Mouse (Mus musculus) hindbrain, embryonic 15.5 days (tissue): ENCODE data around the gene 4930435E12Rik. TPM values are rescaled to one million over a fixed set of nuclear protein-coding genes. Genes with fewer than 3 reads are reported as not detected.

ENCODE experiments used
- ATAC-seq: fragments of 200-750 bp; cut with Nextera tagmentation; 2 replicates; pipeline ENCODE4 v1.8.0; 2017; ENCODE audit warnings: low read depth, moderate number of reproducible peaks, moderate TSS enrichment; ENCODE audit not compliant: low FRiP score
- H3K27ac ChIP-seq: fragments of 300-500 bp; sonication (generic); replicated peaks from 2 replicates; pipeline ENCODE4 v1.5.1; 2015; ENCODE audit warnings: mild to moderate bottlenecking, inconsistent platforms
- H3K27me3 ChIP-seq: fragments of 300-500 bp; sonication (generic); 2 replicates; pipeline ENCODE4 v1.6.1; 2015; ENCODE audit warnings: control low read depth, inconsistent platforms
- H3K36me3 ChIP-seq: fragments of 300-500 bp; sonication (generic); 2 replicates; pipeline ENCODE4 v1.6.1; 2015; ENCODE audit warnings: control low read depth, inconsistent platforms
- H3K4me1 ChIP-seq: fragments of 300-500 bp; sonication (generic); replicated peaks from 2 replicates; pipeline ENCODE4 v1.6.1; 2015; ENCODE audit warnings: control low read depth, inconsistent platforms
- H3K4me2 ChIP-seq: fragments of 300-500 bp; sonication (generic); 2 replicates; pipeline ENCODE4 v1.6.1; 2015; ENCODE audit warnings: moderate library complexity, mild to moderate bottlenecking, inconsistent platforms
- H3K4me3 ChIP-seq: fragments of 300-500 bp; sonication (generic); 2 replicates; pipeline ENCODE4 v1.5.1; 2015; ENCODE audit warnings: mild to moderate bottlenecking, inconsistent platforms
- H3K9ac ChIP-seq: fragments of 300-500 bp; sonication (generic); 2 replicates; pipeline ENCODE4 v1.6.1; 2015; ENCODE audit warnings: inconsistent platforms
- H3K9me3 ChIP-seq: fragments of 300-500 bp; sonication (generic); 2 replicates; pipeline ENCODE4 v1.6.1; 2016; ENCODE audit warnings: control low read depth, inconsistent platforms
- WGBS: fragments of 180-500 bp; shearing (Covaris S2); methylation state at CpG from one replicate; pipeline ENCODE4 v1.1.7; 2015; 5-methylcytosine and 5-hydroxymethylcytosine counted together
- polyA plus RNA-seq: library from polyadenylated mRNA; unstranded; fragments of >200 nt; fragmentation: Nextera tagmentation; extraction: Ambion mirVana; gene quantifications from 2 replicates; pipeline ENCODE4 v1.2.1, GENCODE M21; 2015

The 4930435E12Rik gene
- polyA plus RNA-seq, 1 experiment from 2014 or later, result not detected

DNA sequence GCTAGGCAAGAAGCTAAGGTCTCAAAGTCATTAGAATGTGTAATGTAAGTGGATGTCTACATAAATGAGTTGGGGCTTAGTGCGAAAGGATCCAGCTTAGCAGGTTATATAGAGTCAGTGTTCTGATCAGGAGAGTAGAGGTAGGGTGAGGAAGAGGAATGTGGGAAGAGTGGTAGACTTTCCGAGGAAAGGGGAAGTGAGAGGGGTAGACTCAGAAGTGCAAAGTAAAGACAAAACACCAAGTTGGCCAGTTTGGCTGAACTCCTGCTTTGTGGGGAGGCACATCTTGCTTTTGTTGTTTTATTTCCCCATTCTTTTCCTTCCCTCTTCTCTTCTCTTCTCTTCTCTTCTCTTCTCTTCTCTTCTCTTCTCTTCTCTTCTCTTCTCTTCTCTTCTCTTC is 39.5 kb downstream of the 4930435E12Rik start:
- no peaks in the 10 kb centered on the region for H3K9me3 ChIP-seq
- no peaks in the 10 kb centered on the region for H3K36me3 ChIP-seq
- no peak overlapping the region for H3K27ac ChIP-seq
- H3K4me1 ChIP-seq, result no peaks in the 10 kb centered on the region
- H3K27me3 ChIP-seq, result no peaks in the 10 kb centered on the region
- no peak for ATAC-seq
- no peak overlapping the region for H3K4me2 ChIP-seq
- 85% methylated on average over 2 of the region's 2 CpGs for WGBS
- H3K9ac ChIP-seq, result no peak overlapping the region
- no peak overlapping the region for H3K4me3 ChIP-seq

DNA sequence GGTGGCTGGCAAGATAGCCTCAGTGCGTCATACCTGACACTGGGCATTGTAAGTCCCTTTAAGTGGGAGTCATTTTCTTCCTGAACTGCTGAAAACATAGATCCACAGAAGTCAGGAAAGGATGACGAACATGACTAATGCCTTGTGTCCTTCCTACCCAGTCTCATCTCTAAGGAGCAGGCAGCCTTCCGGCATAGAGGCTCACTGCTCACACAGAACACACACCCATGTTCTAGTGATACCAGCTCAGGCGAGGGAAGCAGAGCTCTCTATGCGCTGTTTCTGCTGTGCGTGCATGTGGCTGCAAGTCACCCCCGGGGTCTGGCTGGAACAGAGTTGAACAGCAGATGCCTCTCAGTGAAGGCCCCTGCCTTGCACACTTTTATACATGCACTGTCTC is 43.2 kb downstream of the 4930435E12Rik start:
- no peaks in the 10 kb centered on the region for H3K36me3 ChIP-seq
- 74% methylated on average over 7 of the region's 7 CpGs for WGBS
- no peak for ATAC-seq

DNA sequence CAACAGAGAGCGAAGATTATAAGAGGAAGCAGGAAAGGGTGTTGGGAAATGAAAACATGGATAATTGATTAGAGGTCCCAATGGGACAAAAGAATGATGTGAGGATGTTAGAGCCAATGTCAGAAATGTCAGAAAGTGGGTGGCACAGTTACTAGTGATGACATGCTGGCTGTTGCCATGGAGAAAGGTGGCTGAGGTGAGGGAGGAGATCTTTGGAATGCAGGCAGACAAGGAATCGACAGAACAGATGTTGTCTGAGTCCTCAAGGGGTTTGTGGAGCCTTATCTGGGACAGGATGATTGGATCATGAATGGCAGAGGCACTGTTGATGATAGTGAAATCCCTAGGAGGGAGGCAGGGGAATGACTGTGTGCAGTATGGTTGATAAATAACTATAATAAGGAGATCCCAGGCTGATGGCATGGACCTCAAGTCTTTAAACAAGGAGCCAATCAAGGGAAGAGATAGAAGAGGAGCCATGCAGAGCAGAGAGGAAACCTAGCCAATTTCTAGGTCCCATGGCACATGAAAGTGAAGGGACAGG is 46.0 kb downstream of the 4930435E12Rik start:
- Histone ChIP-seq H3K36me3 (no peaks in the 10 kb centered on the region), H3K4me2 (no peak overlapping the region), H3K9ac (no peak overlapping the region), H3K27ac (no peak overlapping the region), H3K4me3 (no peak overlapping the region), H3K9me3 (no peaks in the 10 kb centered on the region), H3K27me3 (no peaks in the 10 kb centered on the region), H3K4me1 (no peaks in the 10 kb centered on the region)
- 36% methylated on average over 2 of the region's 2 CpGs for WGBS
- peak; percentile 51; the same call in 1 of the 2 replicates for ATAC-seq

More for the DNA sequence above, 43.2 kb downstream of the 4930435E12Rik start:
- Histone ChIP-seq H3K9me3 (no peaks in the 10 kb centered on the region), H3K4me1 (no peaks in the 10 kb centered on the region), H3K27ac (no peak overlapping the region), H3K4me2 (no peak overlapping the region), H3K9ac (no peak overlapping the region), H3K4me3 (no peak overlapping the region), H3K27me3 (no peaks in the 10 kb centered on the region)

DNA sequence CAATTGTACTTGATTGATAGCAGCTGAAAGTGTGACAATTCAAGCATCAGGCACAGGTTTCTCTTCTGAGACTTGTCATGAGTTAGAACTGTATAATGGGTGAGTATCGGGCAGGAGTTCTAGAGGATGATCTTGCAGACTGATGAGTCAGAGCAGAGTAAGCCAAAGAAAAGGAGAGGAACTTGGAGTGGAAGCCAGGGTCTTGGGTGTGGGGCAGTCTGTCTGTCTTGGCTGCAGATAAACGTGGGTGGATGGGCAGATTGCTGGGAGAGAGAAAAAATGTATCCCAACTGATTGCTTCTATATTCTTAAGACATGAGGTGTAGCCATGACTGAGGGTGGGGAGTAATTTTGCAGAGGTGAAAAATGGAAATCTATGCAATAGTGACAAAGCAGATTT is 46.6 kb downstream of the 4930435E12Rik start:
- Histone ChIP-seq H3K4me1 (no peaks in the 10 kb centered on the region), H3K27ac (no peak overlapping the region), H3K4me2 (no peak overlapping the region), H3K9me3 (no peaks in the 10 kb centered on the region), H3K36me3 (no peaks in the 10 kb centered on the region), H3K9ac (no peak overlapping the region), H3K4me3 (no peak overlapping the region), H3K27me3 (no peaks in the 10 kb centered on the region)
- ATAC-seq, result no peak
- 81% methylated on average over 2 of the region's 2 CpGs for WGBS

DNA sequence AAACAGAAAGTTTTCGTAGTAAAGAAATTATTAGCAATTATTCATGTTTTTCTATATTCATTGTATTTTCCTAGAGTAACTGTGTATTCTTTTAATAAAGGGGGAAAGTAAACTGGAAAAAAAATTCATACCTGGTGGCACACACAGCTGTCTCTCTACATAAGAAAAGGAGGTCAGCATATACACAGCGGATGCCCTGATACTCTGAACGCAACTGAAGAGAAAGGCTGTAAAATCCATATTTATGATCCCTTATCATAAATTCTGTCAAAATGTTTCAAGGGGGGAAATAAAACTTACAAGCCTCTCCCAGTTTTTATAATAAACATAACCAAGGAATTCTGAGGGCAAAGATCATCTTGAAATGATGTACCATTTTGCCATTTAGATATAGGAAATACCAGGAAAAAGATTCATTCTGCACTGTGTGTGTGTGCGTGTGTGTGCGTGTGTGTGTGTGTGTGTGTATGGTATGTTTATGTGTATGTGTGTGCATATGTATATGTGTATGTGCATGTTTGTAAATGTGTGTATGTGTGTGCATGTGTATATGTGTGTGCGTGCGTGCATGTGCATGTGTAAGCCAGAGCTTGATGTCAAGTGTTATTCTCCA is 47.5 kb downstream of the 4930435E12Rik start:
- H3K27me3 ChIP-seq, result no peaks in the 10 kb centered on the region
- no peaks in the 10 kb centered on the region for H3K36me3 ChIP-seq
- no peak overlapping the region for H3K27ac ChIP-seq
- no peak for ATAC-seq
- H3K9me3 ChIP-seq, result no peaks in the 10 kb centered on the region
- H3K4me2 ChIP-seq, result no peak overlapping the region
- WGBS, result 94% methylated on average over 7 of the region's 7 CpGs
- no peak overlapping the region for H3K4me3 ChIP-seq
- no peaks in the 10 kb centered on the region for H3K4me1 ChIP-seq
- H3K9ac ChIP-seq, result no peak overlapping the region

DNA sequence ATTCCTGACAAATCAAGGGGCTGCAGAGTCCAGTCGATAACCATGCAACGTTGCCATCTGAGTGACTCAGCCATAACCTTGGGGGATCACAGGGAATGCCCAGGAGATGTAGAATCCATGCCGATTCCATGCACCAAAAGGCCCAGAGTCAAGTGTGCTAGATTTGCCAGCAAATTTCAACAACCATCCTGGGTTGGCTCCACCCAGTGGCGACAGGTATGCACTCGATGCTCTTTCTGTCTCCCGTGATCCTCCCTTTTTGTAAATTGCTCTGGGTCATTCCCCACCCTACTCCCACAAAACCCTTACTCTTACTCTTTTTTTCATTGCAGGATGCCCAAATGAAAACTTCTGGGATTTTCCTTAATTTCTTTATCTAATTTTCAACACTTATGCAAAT is 52.2 kb downstream of the 4930435E12Rik start:
- no peak overlapping the region for H3K9ac ChIP-seq
- no peaks in the 10 kb centered on the region for H3K36me3 ChIP-seq
- H3K4me2 ChIP-seq, result no peak overlapping the region
- no peak overlapping the region for H3K27ac ChIP-seq
- H3K4me3 ChIP-seq, result no peak overlapping the region
- 64% methylated on average over 6 of the region's 6 CpGs for WGBS
- H3K4me1 ChIP-seq, result no peaks in the 10 kb centered on the region
- ATAC-seq, result no peak
- no peaks in the 10 kb centered on the region for H3K27me3 ChIP-seq
- no peaks in the 10 kb centered on the region for H3K9me3 ChIP-seq

DNA sequence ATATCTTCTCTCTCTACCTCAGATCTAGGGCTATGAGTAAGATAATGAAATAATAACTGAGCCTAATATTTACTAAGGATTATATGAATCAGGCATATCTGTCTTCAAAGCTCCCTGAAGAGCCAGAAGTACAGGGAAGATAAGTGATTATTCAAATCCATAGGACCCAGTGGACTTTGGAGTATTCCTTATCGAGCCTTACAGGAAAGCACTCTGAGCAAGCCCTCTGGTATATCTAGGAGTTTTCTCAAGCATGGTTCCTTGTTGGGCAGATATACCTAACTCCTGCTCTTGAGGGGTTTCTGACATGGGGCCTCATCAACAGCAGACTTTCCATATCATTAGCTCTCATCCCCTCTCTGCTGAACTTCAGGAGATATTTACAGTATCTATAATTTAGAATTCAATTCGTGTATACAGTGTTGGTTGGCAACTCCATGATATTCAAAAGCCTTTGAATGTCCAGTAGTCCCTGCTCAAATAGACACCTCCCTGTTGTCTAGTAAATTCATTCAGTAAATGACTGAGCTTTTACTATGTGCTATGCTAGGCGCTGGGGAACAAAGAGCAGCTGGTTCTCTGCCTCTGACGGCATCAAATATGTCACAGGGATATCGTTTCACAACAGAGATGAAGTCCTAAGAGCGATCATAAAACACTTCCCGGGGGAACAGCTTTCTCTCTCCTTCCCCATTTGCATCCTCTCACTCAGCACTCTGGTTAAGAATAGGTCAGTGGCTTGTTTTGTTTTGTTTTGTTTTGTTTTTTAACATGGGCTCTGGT is 53.4 kb downstream of the 4930435E12Rik start:
- H3K27me3 ChIP-seq, result no peaks in the 10 kb centered on the region
- no peak overlapping the region for H3K4me3 ChIP-seq
- H3K36me3 ChIP-seq, result no peaks in the 10 kb centered on the region
- no peak overlapping the region for H3K4me2 ChIP-seq
- H3K4me1 ChIP-seq, result no peaks in the 10 kb centered on the region
- no peaks in the 10 kb centered on the region for H3K9me3 ChIP-seq
- no peak overlapping the region for H3K9ac ChIP-seq
- no peak overlapping the region for H3K27ac ChIP-seq
- WGBS, result 63% methylated on average over 7 of the region's 7 CpGs
- ATAC-seq, result no peak

DNA sequence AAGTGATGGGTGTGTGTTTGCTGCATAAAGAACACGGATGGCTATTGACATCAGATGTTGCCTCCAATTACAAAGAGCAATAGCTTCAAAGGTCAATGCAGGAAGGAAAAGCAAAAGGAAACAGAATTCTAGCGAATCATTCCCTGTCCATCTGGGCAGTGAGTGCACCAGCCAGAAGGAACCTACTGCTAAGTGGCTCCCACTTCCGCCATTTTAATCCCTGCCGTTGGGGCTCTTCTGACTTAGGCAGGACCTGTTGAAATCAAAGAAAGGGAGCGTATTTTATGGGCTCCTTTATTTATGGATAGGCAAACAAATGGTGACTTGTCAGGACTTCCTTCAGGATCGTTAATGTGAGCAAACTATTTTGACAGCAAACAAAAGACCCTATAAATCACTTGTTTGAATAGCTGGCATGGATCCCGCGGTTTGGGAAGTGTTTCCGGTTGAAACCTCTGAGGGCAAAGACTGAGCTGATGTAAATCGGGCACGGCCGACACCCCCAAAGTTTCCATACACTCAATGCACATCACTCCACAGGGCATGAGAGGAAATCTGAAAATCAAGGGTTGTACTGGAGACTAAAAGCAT is 55.5 kb downstream of the 4930435E12Rik start:
- Histone ChIP-seq H3K9me3 (no peaks in the 10 kb centered on the region), H3K27me3 (no peaks in the 10 kb centered on the region), H3K4me3 (no peak overlapping the region), H3K36me3 (peaks cover 13% of the 10 kb centered on the region), H3K27ac (no peak overlapping the region), H3K9ac (no peak overlapping the region), H3K4me1 (no peaks in the 10 kb centered on the region), H3K4me2 (no peak overlapping the region)
- 43% methylated on average over 12 of the region's 12 CpGs for WGBS
- no peak for ATAC-seq

DNA sequence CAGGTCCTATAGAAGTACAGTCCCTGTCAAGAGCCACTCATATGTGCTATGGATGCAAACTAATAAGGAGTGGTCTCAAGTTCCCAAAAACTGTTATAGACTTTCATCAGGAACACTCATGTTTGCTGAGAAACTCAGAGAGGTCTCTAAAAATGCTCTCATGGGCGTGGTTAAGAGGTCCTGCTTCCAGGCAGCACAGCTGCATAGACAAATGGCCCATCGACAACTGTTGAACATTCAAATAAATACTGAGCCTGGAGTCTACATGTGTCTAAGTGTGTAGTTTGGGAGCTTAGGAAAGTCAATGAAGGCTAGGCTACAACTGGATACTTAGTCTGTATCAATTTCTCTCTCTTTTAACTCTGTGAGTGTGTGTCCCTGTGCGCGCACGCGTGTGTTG is 57.4 kb downstream of the 4930435E12Rik start:
- no peak overlapping the region for H3K4me2 ChIP-seq
- no peaks in the 10 kb centered on the region for H3K27me3 ChIP-seq
- H3K4me1 ChIP-seq, result no peaks in the 10 kb centered on the region
- H3K27ac ChIP-seq, result no peak overlapping the region
- no peak for ATAC-seq
- no peaks in the 10 kb centered on the region for H3K9me3 ChIP-seq
- H3K4me3 ChIP-seq, result no peak overlapping the region
- H3K36me3 ChIP-seq, result peaks cover 27% of the 10 kb centered on the region
- WGBS, result 93% methylated on average over 6 of the region's 6 CpGs
- no peak overlapping the region for H3K9ac ChIP-seq

DNA sequence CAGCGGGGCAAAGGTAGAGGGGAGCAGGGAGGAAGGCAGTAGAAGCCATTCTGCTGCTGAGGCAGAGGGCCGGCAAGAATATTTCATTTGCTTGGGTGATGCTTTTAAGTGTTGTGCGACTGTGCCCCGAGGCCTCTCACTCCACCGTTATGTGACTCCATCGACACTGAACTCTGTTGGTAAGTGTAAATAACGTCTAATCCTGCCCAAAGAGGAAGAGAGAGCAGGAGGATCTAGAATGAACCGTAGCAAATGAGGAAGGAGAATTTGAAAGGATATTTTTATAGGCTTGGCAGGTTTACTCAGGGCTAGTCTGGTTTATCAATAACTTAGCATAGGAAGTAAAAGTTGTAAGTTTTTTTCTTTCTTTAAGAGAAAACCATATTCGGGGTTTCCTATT is 59.0 kb downstream of the 4930435E12Rik start:
- Histone ChIP-seq H3K27me3 (no peaks in the 10 kb centered on the region), H3K4me3 (no peak overlapping the region), H3K9me3 (no peaks in the 10 kb centered on the region), H3K4me1 (no peaks in the 10 kb centered on the region), H3K4me2 (no peak overlapping the region), H3K27ac (no peak overlapping the region), H3K9ac (no peak overlapping the region), H3K36me3 (peaks cover 31% of the 10 kb centered on the region)
- 89% methylated on average over 9 of the region's 9 CpGs for WGBS
- ATAC-seq, result no peak

DNA sequence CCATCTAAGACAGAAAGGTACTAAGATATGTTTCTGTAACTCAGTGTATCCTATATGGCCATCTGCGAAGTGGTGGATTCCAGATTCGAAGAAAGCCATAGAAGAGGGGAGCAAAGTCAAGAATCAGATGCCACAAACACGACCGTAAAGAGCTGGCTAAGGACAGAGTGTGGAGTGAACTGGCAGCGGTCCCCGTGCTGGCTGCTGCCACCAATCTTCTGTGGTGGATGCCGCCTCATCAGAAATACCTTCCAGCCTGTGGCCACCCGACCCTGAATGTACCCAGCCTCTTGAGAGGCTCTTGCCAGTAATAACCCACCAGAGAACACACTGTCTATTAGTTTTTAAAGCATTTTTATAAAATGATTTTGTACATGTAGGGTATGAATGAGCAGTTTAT is 60.2 kb downstream of the 4930435E12Rik start:
- no peak for ATAC-seq
- H3K4me3 ChIP-seq, result no peak overlapping the region
- H3K9me3 ChIP-seq, result no peaks in the 10 kb centered on the region
- no peaks in the 10 kb centered on the region for H3K4me1 ChIP-seq
- H3K27ac ChIP-seq, result no peak overlapping the region
- no peak overlapping the region for H3K4me2 ChIP-seq
- H3K9ac ChIP-seq, result no peak overlapping the region
- WGBS, result 93% methylated on average over 8 of the region's 8 CpGs
- peaks cover 40% of the 10 kb centered on the region for H3K36me3 ChIP-seq
- H3K27me3 ChIP-seq, result no peaks in the 10 kb centered on the region

DNA sequence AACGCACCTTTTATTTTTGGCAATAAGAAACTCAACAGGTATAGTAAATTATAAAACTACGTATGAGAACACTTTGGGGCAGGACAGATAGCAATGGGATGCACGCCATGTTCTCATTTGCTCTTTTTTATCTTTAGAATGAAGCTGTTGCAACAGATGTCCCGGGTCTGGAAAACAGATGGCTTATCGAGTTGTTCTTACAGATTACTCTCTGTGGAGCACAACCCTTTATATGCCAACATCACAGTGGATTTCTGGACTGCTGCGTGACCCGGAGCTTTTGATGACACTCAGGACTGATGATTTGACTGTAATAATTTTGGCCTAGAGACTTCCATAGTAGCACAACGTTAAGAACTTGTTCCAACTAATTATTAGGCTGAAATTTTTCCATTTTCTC is 60.8 kb downstream of the 4930435E12Rik start:
- WGBS, result 82% methylated on average over 8 of the region's 8 CpGs
- H3K4me1 ChIP-seq, result no peaks in the 10 kb centered on the region
- no peak overlapping the region for H3K27ac ChIP-seq
- H3K4me2 ChIP-seq, result no peak overlapping the region
- no peaks in the 10 kb centered on the region for H3K27me3 ChIP-seq
- ATAC-seq, result no peak
- no peak overlapping the region for H3K9ac ChIP-seq
- H3K4me3 ChIP-seq, result no peak overlapping the region
- H3K9me3 ChIP-seq, result no peaks in the 10 kb centered on the region
- peaks cover 40% of the 10 kb centered on the region for H3K36me3 ChIP-seq
